Mouse (Mus musculus): ENCODE measurements around the gene Uqcc1. TPM values are rescaled to one million over a fixed set of nuclear protein-coding genes. Genes with fewer than 3 reads are reported as not detected.
A peak's percentile ranks its signal among the peaks of the same experiment; 100 is the strongest.

Gene Uqcc1
- total RNA-seq, 1 experiment from 2014 or later = 114 TPM

DNA sequence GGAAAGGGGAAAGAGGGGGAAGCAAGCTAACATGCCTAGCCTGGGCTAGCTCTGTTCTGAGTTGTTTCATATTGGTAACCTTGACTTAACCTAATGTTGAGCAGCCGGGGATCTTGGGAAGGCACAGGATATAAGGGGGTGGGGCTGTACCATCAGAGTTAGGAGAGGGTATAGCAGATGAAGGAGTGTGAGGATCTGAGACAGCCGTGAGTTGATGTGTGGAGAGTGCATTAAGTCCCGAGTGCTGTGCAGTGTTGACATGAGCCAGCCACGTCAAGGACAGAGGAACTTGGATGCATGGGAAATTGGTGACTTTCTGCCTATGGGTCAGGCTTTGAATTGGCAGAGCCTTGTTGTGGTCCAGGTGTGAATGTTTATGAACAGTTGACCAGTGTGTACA, 117.5 kb downstream of the Uqcc1 start:
- no peak for DNase-seq

- DNase-seq = peak; percentile 87
Measured at GRCm38 (mm10) chr2:155811821-155812396, 118.2 kb downstream of the Uqcc1 start.

DNA sequence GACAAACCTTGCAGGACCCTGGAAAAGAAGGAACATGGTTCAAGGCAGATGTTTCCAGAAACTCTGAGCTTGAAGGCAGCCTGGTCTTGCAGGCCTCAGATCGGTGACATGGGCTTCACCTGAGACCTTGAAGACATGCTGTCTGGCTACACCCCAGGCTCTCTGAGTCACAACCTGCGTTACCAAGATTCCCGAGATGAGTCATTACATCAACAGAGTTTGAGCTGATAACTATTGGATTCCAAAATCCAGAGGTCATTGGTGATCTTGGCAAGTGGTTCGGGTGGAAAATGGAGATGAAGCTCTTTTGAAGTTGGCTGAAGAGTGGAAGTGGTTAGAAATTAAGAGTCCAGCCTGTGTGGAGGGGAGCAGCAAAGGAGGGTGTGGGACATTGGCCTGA, 120.5 kb downstream of the Uqcc1 start:
- DNase-seq = peak; percentile 62

DNA sequence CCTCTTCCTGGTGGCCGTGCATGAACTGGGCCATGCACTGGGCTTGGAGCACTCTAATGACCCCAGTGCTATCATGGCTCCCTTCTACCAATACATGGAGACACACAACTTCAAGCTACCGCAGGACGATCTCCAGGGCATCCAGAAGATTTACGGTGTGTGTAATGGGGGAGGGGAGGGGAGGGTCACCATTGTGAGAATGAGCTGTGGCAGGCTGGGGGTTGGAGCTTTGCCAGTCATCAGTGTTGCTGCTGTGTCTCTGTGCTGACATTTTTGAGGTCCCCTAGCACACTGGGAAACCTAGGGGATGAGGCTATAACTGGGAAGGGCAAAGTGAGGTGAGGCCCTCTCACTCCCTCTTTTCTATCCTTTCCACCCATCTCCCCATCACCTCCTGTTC, 122.7 kb downstream of the Uqcc1 start:
- DNase-seq = no peak

DNA sequence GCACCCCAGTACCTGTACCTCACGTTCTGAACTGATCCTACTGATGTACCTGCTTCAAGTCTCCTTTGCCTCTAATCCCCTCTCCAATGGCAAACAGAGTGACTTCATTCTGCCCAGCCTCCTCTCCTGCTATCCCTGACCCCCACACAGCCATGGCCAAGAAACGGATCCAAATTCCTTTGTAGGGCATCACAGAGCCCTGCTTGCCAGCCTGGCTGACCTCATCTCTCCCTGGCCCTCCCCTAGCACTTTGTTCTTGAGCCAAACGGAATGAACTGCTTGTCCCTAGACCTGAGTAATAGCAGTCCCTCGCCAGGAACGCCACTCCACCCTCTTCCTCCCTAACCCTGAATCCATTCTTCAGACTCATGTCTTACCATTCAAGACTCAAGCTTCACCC, 123.6 kb downstream of the Uqcc1 start:
- peak; percentile 70 for DNase-seq

- no peak for DNase-seq
Measured at GRCm38 (mm10) chr2:155805925-155806255, 124.2 kb downstream of the Uqcc1 start.

GRCm38 (mm10) chr2:155805231-155805924, 124.7 kb downstream of the Uqcc1 start:
- DNase-seq = peak; percentile 89

DNA sequence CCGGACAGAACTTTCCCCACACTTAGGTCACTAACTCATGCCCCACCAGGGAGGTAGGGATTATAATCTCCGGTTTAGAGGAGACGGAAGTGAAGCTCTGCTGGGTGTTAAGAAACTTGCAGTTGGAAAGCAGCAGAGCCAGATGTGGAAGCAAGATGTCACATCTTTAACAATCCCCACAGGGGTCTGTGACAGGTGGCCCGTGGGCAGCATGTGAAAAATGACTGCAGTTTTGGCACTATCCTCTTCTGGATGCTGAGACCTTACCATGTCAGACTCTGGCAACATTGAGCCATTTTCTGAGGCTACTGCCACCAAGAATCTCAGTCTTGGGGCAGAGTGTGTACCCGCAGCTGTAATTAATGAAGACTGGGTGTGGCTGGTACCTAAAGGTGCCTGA, 126.1 kb downstream of the Uqcc1 start:
- DNase-seq = no peak

DNA sequence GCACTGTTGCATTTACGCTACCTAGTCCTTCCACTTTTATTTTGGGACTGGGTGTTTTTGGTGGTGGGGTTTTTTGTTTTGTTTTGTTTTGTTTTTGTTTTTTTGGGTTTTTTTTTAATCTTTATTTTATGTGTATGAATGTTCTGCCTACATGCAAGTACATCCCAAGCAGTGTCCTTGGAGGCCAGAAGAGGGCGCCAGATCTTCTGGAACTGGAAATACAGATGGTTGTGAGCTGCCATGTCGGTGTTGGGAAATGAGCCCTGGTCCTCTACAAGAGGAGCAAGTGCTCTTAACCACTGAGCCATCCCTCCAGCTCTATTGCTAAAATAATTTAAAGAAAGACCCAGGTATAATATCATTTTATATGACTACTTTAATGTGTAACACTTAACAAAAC, 127.3 kb downstream of the Uqcc1 start:
- no peak for DNase-seq

DNA sequence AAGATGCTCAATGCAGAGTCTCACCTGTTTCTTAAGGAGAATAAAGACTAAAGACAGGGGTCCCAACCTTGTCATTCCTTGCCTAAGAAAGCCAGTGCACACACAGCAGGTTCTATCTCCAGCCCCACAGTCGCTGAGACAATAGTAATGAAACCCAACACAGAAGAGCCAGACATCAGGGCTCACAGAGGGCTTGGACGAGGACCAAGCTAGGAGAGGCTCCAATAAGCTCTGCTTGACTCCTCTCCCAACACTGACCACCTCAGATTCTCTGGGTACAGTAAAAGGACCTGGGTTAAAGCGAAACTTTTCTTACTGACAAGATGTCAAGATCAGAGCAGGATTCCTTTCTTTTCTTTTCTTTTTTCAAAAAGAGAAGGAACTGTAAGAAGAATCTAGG, 131.5 kb downstream of the Uqcc1 start:
- DNase-seq = no peak

Other genes with a start within 250 kb of the Uqcc1 start
- gene Trpc4ap, start 237.9 kb downstream of the Uqcc1 start, total RNA-seq (2021) = 150 and 170 TPM in 2 replicates
- 39.8 and 39.9 TPM in 2 replicates for gene Edem2, start 200.8 kb downstream of the Uqcc1 start, total RNA-seq (2021)
- gene Gm17581, start 194.4 kb downstream of the Uqcc1 start, total RNA-seq (2021) = not detected in 2 replicates
- gene Procr, start 179.2 kb downstream of the Uqcc1 start, total RNA-seq (2021) = 21.8 and 24.0 TPM in 2 replicates
- gene Mmp24, start 155.0 kb downstream of the Uqcc1 start, total RNA-seq (2021) = 1.9 and 2.3 TPM in 2 replicates
- 159 and 181 TPM in 2 replicates for gene BC029722, start 110.9 kb downstream of the Uqcc1 start, total RNA-seq (2021)
- 112 and 131 TPM in 2 replicates for gene Eif6, start 103.4 kb downstream of the Uqcc1 start, total RNA-seq (2021)
- 0.06 TPM in 1 of 2 replicates, not detected in the other for gene Fam83c, start 95.5 kb downstream of the Uqcc1 start, total RNA-seq (2021)
- not detected in 2 replicates for gene Gm15557, start 10.4 kb upstream of the Uqcc1 start, total RNA-seq (2021)
- gene Gdf5, start 15.1 kb upstream of the Uqcc1 start, total RNA-seq (2021) = 1.3 TPM in 1 of 2 replicates, not detected in the other
- 12.2 and 19.0 TPM in 2 replicates for gene Cep250, start 26.1 kb upstream of the Uqcc1 start, total RNA-seq (2021)
- 4.0 and 4.3 TPM in 2 replicates for gene 6430550D23Rik, start 77.7 kb upstream of the Uqcc1 start, total RNA-seq (2021)
- 242 and 246 TPM in 2 replicates for gene Ergic3, start 77.7 kb upstream of the Uqcc1 start, total RNA-seq (2021)
- gene Fer1l4, start 122.6 kb upstream of the Uqcc1 start, total RNA-seq (2021) = not detected in 2 replicates
- 2.4 and 2.9 TPM in 2 replicates for gene Spag4, start 134.9 kb upstream of the Uqcc1 start, total RNA-seq (2021)
- gene Cpne1, start 181.7 kb upstream of the Uqcc1 start, total RNA-seq (2021) = 32.5 and 59.7 TPM in 2 replicates
- 23.0 and 26.1 TPM in 2 replicates for gene Rbm12, start 181.7 kb upstream of the Uqcc1 start, total RNA-seq (2021)
- gene Gm28036, start 196.8 kb upstream of the Uqcc1 start, total RNA-seq (2021) = 17.5 and 21.0 TPM in 2 replicates
- 259 and 329 TPM in 2 replicates for gene Romo1, start 213.7 kb upstream of the Uqcc1 start, total RNA-seq (2021)
- gene Nfs1, start 213.9 kb upstream of the Uqcc1 start, total RNA-seq (2021) = 93.5 and 99.3 TPM in 2 replicates
- gene Rbm39, start 249.9 kb upstream of the Uqcc1 start, total RNA-seq (2021) = 413 and 478 TPM in 2 replicates

Measured in adrenal gland, postnatal 25 days (tissue).